Mouse (Mus musculus) cerebellum, postnatal 14 days (tissue): ENCODE data around the gene Kcnab3.
"Not testable (repeated sequence)": the region's sequence is repeated elsewhere in the genome, so short reads cannot be mapped to it uniquely, and the experiment has no call there.

Experiments
- DNase-seq, 2 experiments: peaks; one replicate each; pipeline ENCODE4 v3.0.0; 2021; ENCODE audit warnings: mixed read lengths in 2 of 2

Kcnab3 gene

DNA sequence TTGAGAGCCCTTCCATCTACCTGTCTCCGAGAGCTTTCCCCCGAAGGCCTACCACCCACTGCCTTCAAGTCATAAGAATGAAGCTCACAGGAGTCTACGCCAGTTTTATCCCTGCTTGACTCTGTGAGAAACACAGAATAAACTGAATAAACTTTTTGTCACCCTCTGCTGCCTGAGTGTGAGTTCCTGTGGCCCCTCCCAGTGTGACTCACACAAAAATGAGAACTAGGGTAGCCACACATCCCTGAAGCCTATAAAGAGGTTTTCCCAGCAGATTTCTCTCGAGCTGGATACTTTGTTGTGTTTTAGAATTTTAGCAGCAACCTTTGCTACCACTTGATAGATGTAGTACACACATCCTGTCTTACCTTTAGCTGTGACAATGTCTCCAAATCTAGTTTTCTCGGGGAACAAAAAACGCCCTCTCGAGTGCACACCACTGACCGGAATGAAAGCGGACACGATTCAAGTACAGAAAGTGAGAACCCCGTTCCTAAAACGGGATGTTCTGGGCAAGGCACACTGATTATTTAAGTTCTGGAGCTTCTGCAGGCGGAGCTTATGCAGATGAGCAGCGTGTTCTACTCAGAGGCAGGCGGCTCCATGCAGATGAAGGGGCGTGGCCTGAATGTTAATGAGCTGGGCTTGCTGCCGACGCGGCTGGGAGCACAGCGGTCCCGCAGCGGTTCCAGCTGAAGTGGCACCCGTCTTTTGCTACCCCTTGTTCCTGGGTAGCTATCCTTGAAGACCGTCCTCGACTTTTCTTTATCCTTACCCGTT is at the start of gene Kcnab3:
Gene Kcnab3 (plus strand): TSS at position 631 of the 780 bp plus-strand sequence.
- peak; percentile 76 to 81 for DNase-seq

DNA sequence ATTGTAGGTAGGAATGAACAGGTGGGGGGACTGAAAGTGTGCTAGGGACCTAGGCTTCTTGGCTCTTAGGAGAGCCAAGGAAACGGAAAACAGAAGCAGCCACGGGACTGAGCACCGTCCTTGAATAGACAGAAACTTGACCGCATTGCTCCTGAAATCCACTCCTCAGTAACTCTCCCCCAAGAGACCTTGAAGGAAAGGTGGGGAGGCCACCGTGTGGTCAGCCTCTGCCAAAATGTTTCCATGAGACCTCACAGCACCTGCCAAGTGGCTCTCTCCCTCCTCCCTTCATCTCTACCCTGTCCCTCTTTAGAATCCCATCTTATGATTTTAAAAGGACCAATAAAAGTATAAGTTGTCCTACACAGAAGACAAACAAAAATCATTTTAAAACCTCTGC is 48.8 kb upstream of the Kcnab3 start:
- DNase-seq = no peak

- DNase-seq = no peak
Measured at GRCm38 (mm10) chr11:69291111-69291510, 34.9 kb upstream of the Kcnab3 start.

DNA sequence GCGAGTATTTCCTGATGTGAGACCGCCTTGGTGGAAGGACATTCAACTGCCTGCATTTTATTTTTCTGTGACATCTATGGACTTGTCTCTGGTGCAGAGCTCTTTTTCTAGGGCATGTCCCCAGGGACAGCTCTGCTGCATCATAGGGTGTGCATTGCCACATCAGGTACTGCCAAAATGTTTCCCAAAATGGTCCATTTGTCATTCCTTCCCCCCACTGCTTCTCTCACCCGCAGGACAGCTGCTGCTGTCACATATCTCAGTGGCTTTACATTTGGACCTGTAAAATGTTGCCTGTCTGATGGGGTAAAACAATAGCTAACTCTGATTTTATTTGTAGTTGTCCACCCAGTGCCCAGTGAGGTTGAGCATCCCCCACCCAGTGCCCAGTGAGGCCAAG is 30.8 kb upstream of the Kcnab3 start:
- no peak for DNase-seq

GRCm38 (mm10) chr11:69297799-69298198 is 28.3 kb upstream of the Kcnab3 start:
- no peak for DNase-seq

GRCm38 (mm10) chr11:69298231-69298630 is 27.8 kb upstream of the Kcnab3 start:
- no peak for DNase-seq

- peak in 1 of 2 experiments; percentile 48 for DNase-seq
Measured at GRCm38 (mm10) chr11:69302817-69303216, 23.2 kb upstream of the Kcnab3 start.

DNA sequence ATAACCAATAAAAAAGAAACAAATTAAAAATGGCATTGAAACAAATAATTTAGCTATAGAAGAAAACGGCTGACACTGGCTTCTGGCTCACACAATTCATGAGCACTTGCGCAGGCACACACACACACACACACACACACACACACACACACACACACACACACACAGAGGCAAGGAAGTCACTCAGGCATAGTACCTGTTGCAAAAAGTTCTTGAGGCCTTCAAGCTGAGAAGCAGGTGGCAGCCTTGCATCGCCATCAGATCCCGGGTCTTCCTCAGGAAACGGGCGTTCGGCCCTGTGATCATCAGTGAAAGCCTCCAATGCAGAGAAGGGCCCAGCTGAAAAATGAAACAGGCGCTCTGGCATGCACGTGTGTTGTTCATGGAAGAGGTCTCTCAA is 20.8 kb upstream of the Kcnab3 start:
- no peak for DNase-seq

DNA sequence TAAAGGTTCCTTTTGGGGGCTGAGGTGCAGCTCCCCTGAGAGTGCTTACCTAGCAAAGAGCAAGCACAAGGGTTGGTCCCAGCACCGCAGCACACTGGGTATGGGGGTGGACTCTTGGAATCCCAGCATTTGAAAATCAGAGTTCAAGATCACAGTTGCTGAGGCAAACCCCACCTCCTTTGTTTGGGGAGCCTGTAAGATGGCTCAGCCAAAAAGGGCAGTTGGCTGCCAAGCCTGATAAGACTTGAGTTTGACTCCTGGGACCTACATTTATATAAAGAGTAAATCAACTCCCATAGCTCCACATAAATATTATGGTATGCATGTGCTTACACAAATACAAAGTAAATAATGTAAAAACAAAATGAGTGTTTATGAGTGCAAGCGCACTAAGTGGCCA is 20.0 kb upstream of the Kcnab3 start:
- no peak for DNase-seq

DNA sequence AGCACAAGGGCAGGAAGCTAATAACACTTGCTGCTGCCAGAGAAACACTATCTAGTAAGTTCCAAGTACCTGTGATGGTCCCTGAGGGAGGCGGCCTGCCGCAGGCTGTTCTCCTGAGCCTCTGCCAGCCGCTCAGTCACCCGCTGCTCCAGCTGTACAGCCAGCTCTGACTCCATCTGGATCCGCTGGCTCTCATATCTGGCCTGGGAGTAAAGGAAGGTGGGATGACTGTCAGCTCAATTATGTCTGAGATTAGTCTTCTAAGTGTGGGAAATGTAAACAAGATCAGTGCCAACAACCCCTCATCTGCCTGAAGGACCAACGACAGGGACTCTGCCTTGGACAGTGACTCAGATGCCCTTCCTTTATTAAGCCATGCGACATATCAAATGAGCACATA is 14.8 kb upstream of the Kcnab3 start:
- peak in 1 of 2 experiments; percentile 57 for DNase-seq

- DNase-seq = no peak
Measured at GRCm38 (mm10) chr11:69316361-69316760, 9.7 kb upstream of the Kcnab3 start.

DNA sequence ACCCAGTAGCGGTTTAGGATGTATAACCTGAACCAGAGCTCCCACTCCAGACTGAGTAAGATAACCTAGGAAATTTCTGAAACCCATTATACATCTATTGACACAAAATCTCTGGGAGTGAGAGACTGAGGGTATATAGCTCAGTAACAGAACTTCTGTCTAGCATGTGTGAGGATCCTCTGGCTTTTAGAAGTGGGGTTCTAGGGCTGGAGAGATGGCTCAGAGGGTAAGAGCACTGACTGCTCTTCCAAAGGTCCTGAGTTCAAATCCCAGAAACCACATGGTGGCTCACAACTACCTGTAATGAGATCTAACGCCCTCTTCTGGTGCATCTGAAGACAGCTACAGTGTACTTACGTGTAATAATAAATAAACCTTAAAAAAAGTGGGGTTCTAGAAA is 8.1 kb upstream of the Kcnab3 start:
- not testable (repeated sequence) for DNase-seq

- DNase-seq = no peak
Measured at GRCm38 (mm10) chr11:69321580-69321979, 4.5 kb upstream of the Kcnab3 start.

- peak; percentile 61 to 83 for DNase-seq
Measured at GRCm38 (mm10) chr11:69322010-69322409, 4.0 kb upstream of the Kcnab3 start.

DNA sequence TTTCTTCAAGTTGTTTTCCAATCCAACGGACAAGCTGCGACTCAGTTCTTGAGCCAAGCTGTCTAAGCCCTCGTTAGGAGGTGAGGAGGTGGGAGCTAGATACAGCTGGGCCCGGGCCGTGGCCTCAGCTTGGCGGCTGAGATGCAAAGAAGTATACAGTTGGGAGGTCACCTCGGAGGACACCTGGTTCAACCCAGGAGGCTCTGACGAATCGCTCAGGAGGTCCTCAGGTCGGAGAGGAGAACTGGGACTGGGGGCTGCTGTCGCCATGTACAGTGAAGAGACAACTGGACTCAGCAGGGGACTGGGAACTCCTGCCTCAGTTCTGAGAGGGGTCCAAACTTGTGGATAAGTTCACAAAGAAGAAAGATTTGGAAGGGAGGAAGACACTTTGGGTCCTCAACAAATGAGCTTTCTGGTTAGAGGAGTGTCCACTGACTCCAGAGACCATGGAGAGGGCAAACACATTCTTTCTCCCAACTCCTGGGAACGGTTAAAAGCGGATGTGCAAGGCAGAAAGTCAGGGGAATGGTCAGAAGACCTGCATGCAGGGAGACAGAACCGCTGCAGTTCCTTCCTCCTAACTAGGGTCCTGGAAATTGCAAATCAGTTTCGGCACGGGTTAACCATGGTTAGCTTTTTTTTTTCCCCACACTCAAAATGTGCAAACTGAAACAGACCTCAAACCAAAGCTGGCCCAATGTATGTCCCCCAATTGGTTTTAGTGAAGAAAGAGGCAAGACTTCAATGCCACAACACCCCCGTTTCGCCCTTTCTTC is 3.2 kb upstream of the Kcnab3 start:
- peak in 1 of 2 experiments; percentile 18 for DNase-seq

GRCm38 (mm10) chr11:69323667-69324111 is 2.4 kb upstream of the Kcnab3 start, which contains the start of the genes Cntrob and Trappc1:
Cntrob (minus strand) TSS chr11:69323775.
Trappc1 (plus strand) TSS chr11:69323980.
- DNase-seq = peak; percentile 99

GRCm38 (mm10) chr11:69324749-69325148 is 1.3 kb upstream of the Kcnab3 start:
- no peak for DNase-seq

GRCm38 (mm10) chr11:69326408-69327156 is 524 bp downstream of the Kcnab3 start:
- peak; percentile 54 to 70 for DNase-seq

DNA sequence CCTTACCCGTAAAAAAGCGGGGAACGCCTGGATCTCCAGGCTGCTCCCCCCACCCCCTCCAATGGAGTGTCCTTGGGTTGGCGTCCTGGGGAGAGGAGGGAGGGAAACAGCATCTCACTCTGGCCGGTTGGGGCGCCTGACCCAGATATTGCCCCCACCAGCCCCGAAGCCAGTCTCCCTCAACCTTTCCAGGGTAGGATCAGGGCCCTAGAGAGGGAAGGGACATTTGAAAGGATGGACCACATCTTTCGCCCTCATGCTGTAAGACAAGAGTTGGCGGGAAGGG is 1.0 kb downstream of the Kcnab3 start:
- DNase-seq = peak in 1 of 2 experiments; percentile 39

- DNase-seq = no peak
Measured at GRCm38 (mm10) chr11:69327648-69328047, 1.6 kb downstream of the Kcnab3 start.

- no peak for DNase-seq
Measured at GRCm38 (mm10) chr11:69328517-69328916, 2.5 kb downstream of the Kcnab3 start.

DNA sequence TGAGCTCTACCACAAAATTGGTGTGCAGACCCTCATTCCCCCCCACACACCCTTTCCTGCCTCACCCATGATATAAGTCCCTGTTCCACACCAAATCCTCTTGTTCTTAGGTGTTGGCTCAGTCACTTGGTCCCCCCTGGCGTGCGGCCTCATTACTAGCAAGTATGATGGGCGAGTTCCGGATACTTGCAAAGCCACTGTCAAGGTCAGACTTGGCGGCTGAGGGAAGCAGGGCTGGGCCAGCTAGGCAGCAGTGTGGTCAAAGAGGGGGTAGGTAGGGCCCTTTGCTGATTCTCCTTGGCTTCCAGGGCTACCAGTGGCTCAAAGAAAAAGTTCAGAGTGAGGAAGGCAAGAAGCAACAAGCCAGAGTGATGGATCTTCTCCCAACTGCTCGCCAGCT is 5.1 kb downstream of the Kcnab3 start:
- DNase-seq = peak in 1 of 2 experiments; percentile 40

DNA sequence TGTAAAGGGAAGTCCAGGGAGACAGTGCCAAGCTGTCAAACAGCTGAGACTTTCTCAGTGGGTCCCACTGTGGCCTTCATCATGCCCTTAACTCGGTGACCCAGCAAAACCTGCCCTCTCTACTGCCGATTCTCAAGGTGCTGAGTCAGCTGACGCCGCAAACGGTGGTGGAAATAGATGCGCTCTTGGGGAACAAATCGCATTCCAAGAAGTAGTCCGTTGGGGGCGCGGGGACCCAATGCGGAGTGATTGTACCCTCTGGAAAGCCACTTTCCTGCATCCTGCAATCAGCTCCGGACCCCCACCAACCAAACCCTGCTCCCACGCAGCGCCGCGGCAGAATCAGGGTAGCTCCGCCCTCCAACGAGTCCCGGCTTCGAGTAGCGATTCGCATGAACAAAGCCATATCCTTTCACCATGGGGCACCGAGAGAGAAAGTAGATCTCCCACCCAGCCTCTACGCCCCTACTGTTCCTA is 5.9 kb downstream of the Kcnab3 start:
- peak; percentile 86 to 88 for DNase-seq
